Mouse (Mus musculus) testis, adult 2 months (tissue): ENCODE results near the gene Dcakd. TPM values are rescaled to one million over a fixed set of nuclear protein-coding genes. Genes with fewer than 3 reads are reported as not detected.

Experiments used
- H3K27ac ChIP-seq: fragments of 200-500 bp; 2 replicates; pipeline ENCODE4 v1.5.1; 2012; ENCODE audit warnings: low read depth, low read length; ENCODE audit not compliant: control insufficient read depth, insufficient read depth
- H3K27me3 ChIP-seq: fragments of 200-500 bp; 2 replicates; pipeline ENCODE4 v1.6.1; 2012; ENCODE audit warnings: mild to moderate bottlenecking, low read length, moderate library complexity; ENCODE audit not compliant: control insufficient read depth, insufficient read depth
- H3K36me3 ChIP-seq: fragments of 200-500 bp; 2 replicates; pipeline ENCODE4 v1.6.1; 2012; ENCODE audit warnings: mild to moderate bottlenecking, low read length; ENCODE audit not compliant: control insufficient read depth, insufficient read depth
- H3K4me1 ChIP-seq: fragments of 200-500 bp; 2 replicates; pipeline ENCODE4 v1.6.1; 2012; ENCODE audit warnings: low read length; ENCODE audit not compliant: control insufficient read depth, insufficient read depth
- H3K4me3 ChIP-seq: fragments of 200-500 bp; 2 replicates; pipeline ENCODE4 v1.5.1; 2012; ENCODE audit warnings: low read depth, mild to moderate bottlenecking, low read length, moderate library complexity, mixed read lengths; ENCODE audit not compliant: control insufficient read depth
- CTCF ChIP-seq: fragments of 200-500 bp; IDR thresholded peaks from 2 replicates; pipeline ENCODE4 v1.5.1; 2012; ENCODE audit warnings: low read depth, mild to moderate bottlenecking, inconsistent platforms, low read length, moderate library complexity; ENCODE audit not compliant: control insufficient read depth, insufficient read depth, insufficient replicate concordance
- POLR2A ChIP-seq: fragments of 200-500 bp; IDR thresholded peaks from 2 replicates; pipeline ENCODE4 v1.6.1; 2012; ENCODE audit warnings: low read depth, mild to moderate bottlenecking, inconsistent platforms, low read length, moderate library complexity; ENCODE audit not compliant: control insufficient read depth
- polyA plus RNA-seq: library from polyadenylated mRNA; depleted of rRNA; stranded (reverse); fragments of >200 nt; gene quantifications from 2 replicates; pipeline ENCODE4 v1.2.3, GENCODE M21; 2012

Gene Dcakd
- polyA plus RNA-seq, 1 experiment: 26.8 TPM

DNA sequence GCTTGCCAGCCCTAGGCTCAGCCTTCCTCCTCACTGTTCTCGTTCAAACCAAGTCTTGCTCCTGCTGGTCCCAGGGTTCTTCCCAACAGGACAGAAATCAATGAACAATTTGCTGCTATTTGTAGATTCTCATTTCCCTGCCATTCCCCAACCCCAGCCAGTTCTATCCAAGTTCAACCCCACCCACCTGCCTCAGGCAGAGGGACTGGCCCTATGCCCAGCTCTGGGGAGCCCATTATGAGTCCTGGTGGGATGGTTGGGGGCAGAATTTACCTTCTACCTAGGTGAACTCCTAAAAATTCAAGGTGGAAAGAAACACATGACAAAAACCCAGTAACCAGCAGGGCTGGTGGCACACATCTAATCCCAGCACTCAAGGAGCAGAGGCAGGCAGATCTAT is 55.8 kb downstream of the Dcakd start:
- TF ChIP-seq POLR2A: no peak
- TF ChIP-seq CTCF: no peak
- no peaks in the 10 kb centered on the region for H3K4me1 ChIP-seq
- H3K4me3 ChIP-seq: no peak overlapping the region
- H3K27ac ChIP-seq: no peak overlapping the region
- no peaks in the 10 kb centered on the region for H3K36me3 ChIP-seq
- no peaks in the 10 kb centered on the region for H3K27me3 ChIP-seq

DNA sequence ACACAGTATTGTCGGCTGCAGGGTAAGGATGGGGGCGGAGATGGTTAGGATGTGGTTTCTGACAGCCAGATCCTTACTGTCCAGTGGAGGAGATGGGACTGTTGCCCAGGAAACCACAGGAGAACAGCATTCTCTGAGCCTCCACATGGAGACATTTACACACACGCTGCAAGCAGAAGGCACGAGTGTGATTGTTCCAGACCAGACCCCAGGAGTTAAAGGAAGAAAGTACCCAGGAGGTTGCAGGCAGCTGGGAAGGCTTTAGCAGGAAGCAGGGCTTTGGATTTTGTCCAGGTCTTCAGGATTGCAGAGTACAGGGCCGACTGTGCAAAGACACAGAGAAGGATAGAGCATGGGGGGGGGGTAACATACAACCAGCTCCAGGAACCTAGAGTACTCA is 56.5 kb downstream of the Dcakd start:
- no peak for TF ChIP-seq CTCF
- TF ChIP-seq POLR2A: no peak
- H3K27me3 ChIP-seq: no peaks in the 10 kb centered on the region
- H3K36me3 ChIP-seq: no peaks in the 10 kb centered on the region
- H3K4me1 ChIP-seq: no peaks in the 10 kb centered on the region
- no peak overlapping the region for H3K4me3 ChIP-seq
- H3K27ac ChIP-seq: no peak overlapping the region

DNA sequence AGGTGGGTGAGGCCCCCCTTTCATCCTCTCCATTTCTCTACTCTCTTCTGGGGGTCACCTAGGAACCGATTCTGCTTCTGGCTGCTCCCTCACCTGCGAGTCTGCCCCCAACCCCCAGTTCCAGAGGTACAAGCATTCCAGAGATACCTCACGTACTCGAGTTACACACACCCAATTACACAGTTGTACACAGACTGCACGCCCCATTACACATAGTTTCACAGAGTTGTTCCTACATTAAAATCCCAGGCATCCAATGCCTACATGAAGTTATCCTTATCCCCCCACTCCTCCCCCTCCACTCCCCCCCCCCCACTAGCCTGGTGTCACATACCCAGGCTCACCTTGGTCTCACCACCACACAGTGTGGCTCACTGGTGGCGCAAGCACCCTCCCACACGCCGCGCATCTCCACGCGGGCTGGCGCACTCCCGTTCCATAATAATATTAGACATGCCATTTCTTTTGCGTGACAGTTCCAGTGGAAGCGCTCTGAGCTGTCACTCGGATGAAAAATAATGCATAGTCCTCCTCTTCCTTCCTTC is 63.5 kb downstream of the Dcakd start:
- Histone ChIP-seq H3K4me1 (peaks cover 13% of the 10 kb centered on the region), H3K4me3 (no peak overlapping the region), H3K27me3 (no peaks in the 10 kb centered on the region), H3K27ac (no peak overlapping the region), H3K36me3 (no peaks in the 10 kb centered on the region)
- no peak for TF ChIP-seq CTCF
- no peak for TF ChIP-seq POLR2A

DNA sequence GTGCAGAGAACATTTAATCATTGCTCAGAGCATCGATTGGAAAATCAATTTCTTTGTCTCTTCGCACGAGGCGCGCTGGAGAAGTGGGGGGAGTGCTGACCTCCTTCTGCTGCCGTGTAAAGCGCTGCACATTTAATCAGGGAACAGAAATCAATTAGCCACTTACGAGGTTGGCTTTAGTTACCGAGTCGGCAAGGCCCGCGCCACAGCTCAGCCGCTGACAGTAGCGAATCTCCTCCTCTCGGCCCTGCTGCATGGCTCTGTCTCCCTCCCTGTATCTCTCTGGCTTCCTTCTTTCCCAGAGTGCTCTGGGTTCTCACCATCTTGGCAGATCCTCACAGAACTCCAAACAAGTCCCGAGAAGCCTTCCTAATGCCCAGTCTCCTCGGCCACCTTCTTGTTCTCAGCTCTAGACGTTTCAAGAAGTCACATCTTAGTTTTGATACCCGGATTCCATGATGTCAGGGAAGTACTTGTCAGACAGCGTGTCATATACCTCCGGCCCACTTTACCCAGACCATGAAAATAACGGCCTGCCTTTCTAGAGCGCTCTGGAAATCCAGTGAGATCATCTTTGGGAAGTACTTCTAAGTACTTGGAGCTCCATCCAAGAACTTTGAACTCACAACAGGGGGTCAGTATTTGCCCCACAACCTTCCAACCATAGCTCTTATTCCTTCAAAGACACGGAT is 64.1 kb downstream of the Dcakd start:
- H3K4me3 ChIP-seq: peak overlapping the region; percentile 39
- peaks cover 13% of the 10 kb centered on the region for H3K4me1 ChIP-seq
- H3K27ac ChIP-seq: no peak overlapping the region
- no peaks in the 10 kb centered on the region for H3K27me3 ChIP-seq
- TF ChIP-seq CTCF (no peak), POLR2A (no peak)
- no peaks in the 10 kb centered on the region for H3K36me3 ChIP-seq

DNA sequence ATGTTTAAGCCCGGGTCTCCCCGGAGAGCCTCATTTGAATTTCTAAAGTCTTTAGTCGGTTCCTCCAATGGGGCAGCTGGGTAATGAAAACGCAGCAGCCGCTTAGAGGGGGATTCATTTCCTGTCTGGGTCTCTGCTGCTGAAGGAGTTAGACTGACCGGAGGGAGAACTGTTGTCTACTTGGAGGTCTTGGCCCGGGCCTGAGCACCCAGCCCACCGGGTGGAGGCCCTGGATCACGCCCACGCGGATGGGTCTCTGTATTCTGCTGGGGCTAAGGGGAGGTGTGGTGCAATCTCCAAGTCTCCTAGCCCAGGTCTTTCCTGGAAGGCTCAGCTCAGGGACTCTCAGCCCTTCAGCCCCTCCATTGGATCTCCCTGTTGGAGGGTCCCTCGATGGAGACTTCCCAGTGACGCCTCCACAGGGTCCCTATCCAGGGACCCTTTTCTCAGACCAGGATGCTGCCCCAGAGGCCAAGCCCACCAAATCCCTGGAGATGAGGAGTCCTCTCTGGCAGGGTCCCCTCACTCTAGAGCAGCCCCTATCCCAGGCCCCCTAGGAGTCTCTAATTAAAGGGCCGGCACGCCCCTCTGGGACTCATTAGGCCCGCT is 64.8 kb downstream of the Dcakd start:
- H3K4me3 ChIP-seq: no peak overlapping the region
- H3K36me3 ChIP-seq: no peaks in the 10 kb centered on the region
- no peak overlapping the region for H3K27ac ChIP-seq
- no peaks in the 10 kb centered on the region for H3K27me3 ChIP-seq
- TF ChIP-seq POLR2A (no peak), CTCF (no peak)
- H3K4me1 ChIP-seq: peaks cover 13% of the 10 kb centered on the region

DNA sequence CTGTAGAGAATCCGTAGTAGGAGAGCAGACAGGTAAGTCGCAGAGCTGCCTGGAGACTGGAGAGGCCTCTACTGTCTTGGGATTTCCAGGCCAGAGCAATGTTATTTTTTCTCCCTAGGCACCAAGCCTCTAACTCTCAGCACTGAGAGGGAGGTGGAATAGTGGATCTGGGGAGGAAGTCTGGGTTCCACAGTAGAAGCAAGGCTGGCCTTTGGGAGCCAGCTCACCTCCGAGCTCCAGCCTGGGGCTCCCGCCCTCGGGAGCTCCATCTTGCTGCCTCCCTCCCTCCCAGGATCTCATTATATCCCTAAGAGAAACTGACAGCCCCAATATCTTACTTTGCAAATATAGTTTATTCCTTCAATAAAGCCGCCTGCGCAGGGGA is 65.3 kb downstream of the Dcakd start:
- H3K36me3 ChIP-seq: no peaks in the 10 kb centered on the region
- H3K27ac ChIP-seq: no peak overlapping the region
- H3K4me3 ChIP-seq: no peak overlapping the region
- H3K27me3 ChIP-seq: no peaks in the 10 kb centered on the region
- peaks cover 13% of the 10 kb centered on the region for H3K4me1 ChIP-seq
- TF ChIP-seq CTCF (no peak), POLR2A (no peak)

DNA sequence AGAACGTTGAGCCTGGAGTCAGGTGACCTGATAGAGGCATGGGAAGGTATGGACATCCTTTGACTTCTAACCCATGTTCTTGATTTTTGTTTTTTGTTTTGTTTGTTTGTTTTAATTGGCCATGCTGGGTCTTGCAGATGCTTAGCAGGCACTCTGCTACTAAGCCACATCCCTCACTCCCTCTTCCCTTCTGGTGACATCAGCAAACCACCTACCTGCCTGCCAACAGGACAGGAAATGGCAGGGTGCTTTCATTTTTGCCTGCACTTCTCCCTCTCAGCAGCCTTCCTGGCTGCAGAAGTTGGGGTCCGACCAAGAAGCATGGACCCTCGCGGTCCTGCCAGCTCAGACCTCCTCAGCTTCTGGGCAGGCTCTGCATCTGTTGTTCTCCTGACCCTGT is 67.1 kb downstream of the Dcakd start:
- H3K27me3 ChIP-seq: no peaks in the 10 kb centered on the region
- no peak overlapping the region for H3K27ac ChIP-seq
- TF ChIP-seq CTCF: no peak
- TF ChIP-seq POLR2A: no peak
- no peak overlapping the region for H3K4me3 ChIP-seq
- H3K4me1 ChIP-seq: peaks cover 13% of the 10 kb centered on the region
- H3K36me3 ChIP-seq: no peaks in the 10 kb centered on the region
